Mouse (Mus musculus): ENCODE results near the gene Gm3047.
"Not testable (repeated sequence)": the region's sequence is repeated elsewhere in the genome, so short reads cannot be mapped to it uniquely, and the experiment has no call there.

Gm3047 gene

DNA sequence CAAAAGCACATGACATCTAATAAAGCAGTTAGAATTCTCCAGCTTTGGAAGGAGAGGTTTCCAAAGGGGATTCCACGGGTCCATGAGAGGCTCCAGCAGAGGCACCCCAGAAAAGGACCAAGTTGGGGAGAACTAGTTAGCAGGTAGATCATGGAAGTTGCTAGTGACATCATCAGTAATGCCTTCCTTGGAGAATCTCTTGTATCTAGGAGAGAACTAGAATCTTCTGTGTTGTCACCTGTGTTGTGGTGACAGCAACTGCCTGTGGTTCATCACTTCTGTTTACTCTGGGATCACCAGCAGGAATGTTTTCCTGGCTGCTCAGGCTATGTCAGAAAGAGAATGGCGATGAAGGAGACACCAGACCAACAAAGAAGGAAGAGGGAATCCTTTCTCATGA is at the start of gene Gm3047:
TSS of gene Gm3047 (plus strand) at position 301 of the 400 bp plus-strand sequence.
- not testable (repeated sequence) for DNase-seq (ENCODE audit: low read depth)

Measured in c-Kit-positive CD71-negative TER-119-negative erythroid progenitor cells, embryonic 14.5 days (primary cell).